Mouse (Mus musculus) liver, adult 2 months (tissue): Measurements from ENCODE around the gene Golph3.

Experiments used
- CTCF ChIP-seq: fragments of 200-500 bp; IDR thresholded peaks from 2 replicates; pipeline ENCODE4 v1.5.1; 2011; ENCODE audit warnings: low read depth, low read length, control low read depth
- POLR2A ChIP-seq: fragments of 200-500 bp; IDR thresholded peaks from 2 replicates; pipeline ENCODE4 v1.6.1; 2011; ENCODE audit warnings: low read length, control low read depth; ENCODE audit not compliant: insufficient read depth; ENCODE audit errors: extremely low read depth

DNA sequence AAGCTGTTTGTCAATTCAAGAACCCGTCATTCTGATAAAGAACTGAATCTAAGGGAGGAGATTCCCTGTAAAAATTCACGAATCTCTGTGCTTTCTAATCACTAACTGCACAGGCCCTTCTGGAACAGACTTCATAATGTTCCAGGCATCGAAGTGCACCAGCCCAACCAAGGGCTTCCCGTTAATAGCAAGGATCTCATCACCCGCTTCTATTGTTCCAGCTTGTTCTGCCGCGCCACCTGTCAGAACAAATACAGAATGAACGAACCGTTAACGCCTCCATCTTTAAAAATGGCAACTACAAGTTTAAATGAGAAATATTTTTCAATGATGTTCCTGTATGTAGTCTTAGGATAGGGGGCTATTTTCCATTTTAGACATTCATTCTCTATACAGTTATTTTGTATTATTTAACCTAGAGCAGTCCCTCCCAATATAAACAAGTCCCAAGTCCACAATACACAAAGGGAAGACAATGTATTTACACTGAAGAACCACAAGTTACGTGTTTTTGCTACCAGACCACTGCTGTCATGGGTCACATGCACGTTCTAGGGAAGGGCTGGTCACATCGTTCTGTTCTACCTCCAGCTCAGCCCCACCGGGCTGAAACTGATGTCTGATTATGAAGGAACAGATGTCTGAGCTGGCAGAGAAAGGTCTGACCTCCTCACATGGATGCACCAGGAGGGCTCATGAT lies 40.9 kb downstream of the Golph3 start:
- TF ChIP-seq POLR2A: no peak
- TF ChIP-seq CTCF: no peak
